Mouse (Mus musculus): ENCODE measurements at regions not wholly inside any gene's neighbourhood (a gene's known extent, or its start where the extent isn't known, plus 50 kb on each side); places are given as distances from the start of the nearest gene placed in this dataset.

DNA sequence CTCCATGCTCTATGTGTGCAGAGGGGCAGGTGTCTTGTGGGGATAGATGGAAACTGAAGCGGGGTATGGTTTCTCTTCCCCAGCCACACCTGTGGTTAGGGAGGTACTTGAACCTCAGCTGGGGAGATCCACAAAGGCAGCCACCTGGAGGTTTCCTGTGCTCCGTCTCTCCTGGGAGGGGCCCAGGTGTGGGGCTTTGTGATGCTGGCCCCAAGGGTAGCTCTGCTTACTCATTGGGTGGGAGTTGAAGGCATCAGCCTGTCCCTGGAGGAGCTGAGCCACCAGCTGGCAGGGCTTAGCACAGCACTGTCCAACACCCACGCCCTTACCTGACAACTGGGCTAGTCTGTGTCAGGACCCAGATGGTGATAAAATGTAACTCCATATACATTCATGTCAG, 81.4 kb downstream of the Lhx2 start:
- DNase-seq (ENCODE audit: low spot score): no peak

DNA sequence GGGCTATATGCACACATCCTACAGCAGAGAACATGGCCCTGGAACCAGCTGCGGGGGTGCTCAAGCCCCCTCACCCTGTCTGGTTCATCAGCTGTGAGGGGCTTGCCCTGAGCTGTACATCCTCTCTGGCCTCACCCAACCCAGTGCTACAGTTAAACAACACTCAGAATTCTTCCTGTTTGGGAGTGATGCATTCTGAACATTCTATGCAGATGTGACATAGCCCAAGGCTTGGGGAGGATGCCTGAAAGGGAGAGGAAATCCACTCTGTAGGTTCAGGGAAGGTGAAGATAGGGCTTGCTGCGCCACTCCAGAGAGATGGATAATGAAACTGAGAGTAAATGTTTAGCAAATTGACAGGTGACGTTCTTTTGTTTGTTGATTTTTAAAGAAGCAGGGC, 83.3 kb downstream of the Lhx2 start:
- no peak for DNase-seq (ENCODE audit: low spot score)

DNA sequence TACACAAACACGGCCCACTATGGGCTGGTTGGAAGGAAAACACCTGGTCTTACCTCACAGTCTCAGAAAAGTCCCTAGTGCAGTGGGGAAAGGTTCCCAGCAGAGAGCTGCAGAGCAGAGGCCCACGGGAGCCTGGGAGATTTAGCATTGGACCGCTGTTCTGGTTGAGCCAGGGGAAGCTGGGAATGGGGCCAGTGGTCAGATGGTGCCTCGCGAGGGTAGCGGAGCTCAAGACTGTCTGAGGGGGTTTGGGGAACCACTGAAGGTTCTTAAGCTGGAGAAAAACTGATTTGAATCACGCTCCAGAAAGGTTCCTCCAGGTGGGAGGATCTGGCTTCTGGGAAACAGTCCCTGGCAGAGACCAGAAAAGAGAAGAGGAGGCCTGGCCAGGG, 84.8 kb downstream of the Lhx2 start:
- no peak for DNase-seq (ENCODE audit: low spot score)

DNA sequence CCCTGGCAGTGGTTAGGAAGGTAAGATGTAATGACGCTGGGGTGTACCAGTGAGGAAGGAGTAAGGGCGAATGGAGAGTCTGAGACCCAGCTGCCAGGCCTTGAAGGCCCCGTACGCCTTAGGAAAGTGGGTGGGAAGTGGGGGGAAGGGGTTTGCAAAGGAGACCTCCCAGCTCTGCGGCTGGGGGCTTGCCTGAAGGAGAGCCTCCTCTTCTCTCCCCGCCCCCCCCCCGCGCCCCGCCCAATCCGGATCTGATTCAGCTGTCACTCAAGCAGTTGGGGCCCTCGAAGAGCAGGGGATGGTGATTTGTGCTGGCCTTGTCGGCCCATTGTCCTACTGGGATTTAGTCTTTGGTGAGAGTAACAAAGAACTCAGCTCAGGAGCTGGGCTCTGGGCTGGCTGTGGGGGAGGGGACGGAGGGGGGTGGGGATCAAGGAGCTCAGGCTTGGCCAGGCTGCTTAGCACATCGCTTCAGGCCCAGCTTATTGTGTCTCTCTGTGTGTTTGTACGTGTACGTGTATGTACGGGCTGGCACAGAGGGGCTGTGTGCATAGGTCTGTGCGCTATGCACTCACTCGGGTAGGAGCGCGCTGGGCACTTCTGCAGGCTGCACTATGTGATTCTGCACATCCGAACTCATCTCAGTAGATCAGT, 85.3 kb downstream of the Lhx2 start:
- no peak for DNase-seq (ENCODE audit: low spot score)

DNA sequence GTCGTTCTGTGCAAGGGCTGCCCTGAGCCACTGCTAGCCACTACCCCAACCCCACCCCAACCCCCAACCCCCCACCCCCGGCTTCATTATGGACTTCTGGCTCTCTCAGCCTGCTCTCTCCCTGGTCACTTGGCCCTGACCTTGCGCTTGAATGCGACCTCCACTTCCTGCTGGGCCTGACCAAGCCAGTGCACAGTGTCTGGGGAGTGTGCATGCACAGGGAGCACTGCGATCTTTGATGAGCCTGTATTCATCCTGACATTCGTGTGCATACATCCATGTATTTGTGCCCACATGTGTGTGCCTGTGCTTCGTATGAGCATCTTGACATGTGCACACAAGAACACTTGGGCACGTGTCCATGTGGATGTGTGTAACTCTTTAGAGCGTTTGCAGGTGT, 85.9 kb downstream of the Lhx2 start:
- DNase-seq (ENCODE audit: low spot score): no peak

DNA sequence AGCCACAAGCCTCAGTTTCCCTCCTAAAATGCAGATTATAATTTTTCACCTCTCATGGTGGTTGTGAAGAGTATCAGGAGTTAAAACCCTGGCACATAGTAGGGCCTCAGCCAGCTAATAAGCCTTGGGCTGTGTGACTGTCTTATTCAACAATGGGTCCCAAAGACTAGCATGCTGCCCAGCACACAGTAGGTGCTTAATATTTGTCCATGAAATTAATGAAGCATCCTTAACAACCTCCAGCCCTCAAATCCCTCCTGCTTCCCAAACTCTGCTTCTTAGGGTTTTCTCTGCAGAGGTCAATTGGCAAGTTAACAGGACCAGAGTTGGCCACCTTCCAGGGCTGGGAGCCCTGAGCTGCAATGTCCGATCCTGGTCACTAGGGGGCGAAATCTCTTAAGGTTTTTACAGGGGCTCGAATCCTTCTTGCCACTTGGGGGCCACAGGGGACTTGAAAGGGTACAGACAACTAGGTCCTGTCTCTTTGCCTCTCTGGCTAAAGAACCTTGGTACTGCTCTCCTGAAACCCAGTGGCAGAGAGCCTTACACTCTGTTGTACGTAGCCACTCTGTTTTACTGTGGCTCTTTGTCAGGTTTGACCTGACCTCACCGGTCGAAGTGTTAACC, 81.6 kb upstream of the Nek6 start:
- DNase-seq (ENCODE audit: low spot score): peak; percentile 80

DNA sequence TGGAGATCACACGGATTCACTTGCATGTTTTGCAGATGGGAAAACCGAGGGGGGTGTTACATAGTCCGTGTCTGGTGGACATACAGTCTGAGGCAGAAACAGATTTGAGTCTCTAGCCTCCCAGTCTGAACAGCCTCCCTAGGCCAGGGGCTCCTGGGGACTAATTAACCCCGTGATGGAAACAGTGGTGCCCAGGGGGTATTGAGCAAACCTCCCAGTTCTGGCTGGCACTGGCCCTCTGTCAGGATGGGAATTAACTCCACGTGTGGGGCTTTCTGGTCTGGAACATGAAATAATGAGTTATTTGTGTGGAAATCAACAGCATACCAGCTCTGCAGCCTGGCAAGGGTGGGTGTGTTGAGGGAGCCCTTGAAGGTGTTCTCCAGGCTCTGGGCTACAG, 79.9 kb upstream of the Nek6 start:
- no peak for DNase-seq (ENCODE audit: low spot score)

DNA sequence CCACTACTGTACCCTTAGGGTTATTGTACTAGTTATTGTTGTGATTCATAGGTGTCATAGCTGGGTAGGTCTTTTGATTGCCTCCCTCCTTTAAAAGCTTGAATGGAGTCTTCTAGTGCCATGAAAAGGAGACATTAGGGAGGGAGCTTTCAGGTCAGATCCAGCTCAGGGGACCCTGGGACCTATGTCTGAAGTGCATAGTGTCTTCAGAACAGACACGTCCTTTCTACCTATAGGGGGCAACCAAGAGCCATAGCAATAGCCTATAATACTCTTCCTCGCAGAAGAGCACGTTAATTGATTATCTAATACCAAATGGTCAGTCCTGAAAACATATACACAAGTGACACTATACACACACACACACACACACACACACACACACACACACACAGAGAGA, 77.7 kb upstream of the Nek6 start:
- no peak for DNase-seq (ENCODE audit: low spot score)

DNA sequence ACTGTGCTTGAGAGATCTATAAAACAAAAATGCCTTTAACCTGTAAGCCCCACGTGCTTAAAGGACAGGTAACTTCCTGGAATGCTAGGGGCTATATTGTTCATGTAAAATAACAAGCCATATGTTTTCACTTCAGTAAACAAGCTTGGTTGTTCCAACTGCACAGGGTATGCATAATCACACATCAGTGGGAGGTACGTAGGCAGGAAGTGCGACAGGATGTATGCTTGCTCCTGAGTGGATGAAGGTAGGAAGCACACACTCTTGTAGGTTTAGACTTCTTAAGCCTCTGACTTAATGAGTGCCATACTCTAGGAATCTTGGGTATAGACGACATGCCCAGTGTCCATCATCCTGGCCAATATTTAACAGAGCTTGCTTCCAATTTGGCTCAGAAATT, 74.7 kb upstream of the Nek6 start:
- no peak for DNase-seq (ENCODE audit: low spot score)

DNA sequence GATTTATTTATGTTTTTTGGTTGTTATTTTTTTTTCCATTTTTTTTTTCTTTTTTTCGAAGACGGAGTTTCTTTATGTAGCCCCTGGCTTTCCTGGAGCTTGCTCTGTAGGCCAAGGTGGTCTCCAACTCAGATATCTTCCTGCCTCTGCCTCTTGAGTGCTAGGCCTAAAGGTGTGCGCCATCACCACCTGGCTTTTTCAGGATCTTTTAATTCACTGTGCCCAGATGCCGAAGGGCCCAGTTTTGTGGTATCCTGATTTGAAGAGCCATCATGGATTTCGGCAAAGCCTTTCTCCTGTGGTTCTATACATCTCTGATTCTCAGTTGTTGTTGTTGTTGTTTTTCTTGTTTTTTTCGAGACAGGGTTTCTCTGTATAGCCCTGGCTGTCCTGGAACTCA, 72.3 kb upstream of the Nek6 start:
- DNase-seq (ENCODE audit: low spot score): no peak

DNA sequence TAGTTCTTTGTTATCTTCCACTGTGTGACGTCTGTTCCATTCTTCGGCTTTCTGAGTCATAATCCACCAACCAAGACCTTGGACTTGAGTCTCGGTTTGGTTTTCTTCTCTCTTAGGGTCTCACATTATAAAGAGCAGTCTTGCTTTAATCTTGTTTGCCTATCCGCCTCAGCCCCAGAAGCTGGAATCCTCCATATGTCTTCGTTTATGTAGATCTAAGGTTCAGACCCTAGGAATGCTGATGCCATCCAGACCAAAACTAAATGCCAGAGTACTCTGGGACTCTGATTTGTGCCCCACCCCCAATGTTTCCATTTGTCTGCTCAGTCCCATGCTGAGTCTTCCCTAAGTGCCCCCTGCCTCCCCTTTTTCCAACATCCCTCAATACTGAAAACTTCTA, 71.5 kb upstream of the Nek6 start:
- DNase-seq (ENCODE audit: low spot score): no peak

DNA sequence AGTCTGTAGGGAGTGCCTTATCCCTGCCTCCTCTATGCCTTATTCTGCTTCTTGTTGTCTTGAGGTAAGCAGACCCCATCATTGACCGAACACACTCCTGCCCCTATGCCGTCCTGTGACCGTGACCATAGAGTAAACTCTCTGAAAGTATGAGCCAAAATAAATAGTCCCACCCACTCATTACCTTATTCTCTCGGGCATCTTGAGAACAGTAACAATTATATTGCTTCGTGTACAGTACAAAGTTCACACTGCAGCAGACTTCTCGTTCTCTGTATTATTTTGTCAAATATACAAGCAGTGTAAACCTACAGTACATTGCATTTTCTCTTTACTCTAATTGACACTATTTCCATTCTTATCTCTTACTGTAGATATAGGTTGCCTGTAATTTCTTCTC, 62.4 kb upstream of the Nek6 start:
- no peak for DNase-seq (ENCODE audit: low spot score)

DNA sequence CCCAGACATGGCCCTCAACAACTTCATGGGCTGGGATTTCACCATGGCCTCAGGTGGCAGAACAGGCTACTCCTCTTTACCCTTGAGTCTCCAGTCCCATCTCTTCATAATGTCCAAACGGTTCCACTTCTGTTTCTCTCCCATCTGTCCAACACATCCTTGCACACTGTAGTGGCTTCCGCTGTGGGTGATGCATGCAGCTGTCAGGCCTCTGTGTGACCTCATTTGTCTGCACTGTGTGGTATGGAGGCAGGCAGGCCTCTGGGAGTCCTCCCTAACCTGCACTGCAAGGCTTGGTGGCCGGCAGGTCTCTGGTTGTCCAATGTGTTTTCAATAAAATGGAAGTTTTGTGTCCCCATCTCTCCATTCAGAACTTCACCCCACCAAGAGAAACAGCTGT, 54.9 kb upstream of the Nek6 start:
- DNase-seq (ENCODE audit: low spot score): no peak

DNA sequence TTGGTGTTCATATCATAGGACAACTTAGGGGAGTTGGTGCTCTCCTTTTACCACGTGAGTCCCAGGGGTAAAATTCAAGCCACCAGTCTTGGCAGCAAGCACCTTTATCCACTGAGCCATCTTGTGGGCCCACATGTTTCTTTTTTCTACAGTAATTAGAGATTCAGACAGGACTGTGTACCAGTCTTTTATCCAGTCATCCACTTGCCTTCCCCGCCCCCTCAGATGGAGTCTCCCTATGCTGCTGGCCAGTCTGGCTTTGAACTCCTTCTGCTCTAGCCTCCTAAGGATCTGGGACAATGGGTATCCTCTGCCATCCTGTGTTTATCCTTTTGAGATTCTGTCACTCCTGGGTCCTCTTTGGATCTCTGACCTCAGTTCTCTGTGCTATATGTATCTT, 51.1 kb upstream of the Nek6 start:
- no peak for DNase-seq (ENCODE audit: low spot score)

DNA sequence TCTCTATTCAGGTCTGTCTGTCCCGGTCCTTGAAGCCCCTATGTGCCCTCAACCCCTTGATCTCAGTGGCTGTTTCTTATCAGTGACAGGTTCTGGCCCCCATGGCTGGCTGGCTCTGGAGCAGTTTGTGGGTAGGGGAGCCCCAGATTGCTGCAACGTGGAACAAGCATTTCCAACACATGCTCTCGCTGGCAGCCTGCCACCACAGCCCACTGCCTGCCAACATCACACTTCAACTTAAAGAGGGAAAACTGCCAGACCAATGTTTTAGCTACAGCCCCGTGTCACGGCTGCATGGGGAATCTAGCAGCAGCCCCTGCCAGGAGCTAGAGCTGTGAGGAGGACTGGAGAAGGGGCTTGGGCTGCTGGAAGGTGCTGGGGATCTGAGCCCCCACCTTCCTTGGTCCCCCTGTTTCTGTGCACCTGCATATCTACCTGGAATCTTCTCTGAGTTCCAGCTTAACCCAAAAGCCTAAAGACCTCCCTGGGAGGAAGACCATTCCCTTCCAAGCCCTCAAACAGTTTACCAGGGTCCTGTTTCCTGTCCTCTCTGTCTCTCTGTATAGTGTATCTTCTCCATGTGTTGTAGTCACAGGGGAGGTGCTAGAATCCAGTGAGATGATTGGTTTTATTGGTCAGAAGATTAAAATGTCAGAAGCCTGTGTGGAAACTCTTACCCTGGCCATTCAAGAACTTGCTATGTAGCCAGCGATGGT, 50.5 kb upstream of the Nek6 start:
- no peak for DNase-seq (ENCODE audit: low spot score)
